Mouse (Mus musculus): ENCODE data around the gene Ski.

Gene Ski

DNA sequence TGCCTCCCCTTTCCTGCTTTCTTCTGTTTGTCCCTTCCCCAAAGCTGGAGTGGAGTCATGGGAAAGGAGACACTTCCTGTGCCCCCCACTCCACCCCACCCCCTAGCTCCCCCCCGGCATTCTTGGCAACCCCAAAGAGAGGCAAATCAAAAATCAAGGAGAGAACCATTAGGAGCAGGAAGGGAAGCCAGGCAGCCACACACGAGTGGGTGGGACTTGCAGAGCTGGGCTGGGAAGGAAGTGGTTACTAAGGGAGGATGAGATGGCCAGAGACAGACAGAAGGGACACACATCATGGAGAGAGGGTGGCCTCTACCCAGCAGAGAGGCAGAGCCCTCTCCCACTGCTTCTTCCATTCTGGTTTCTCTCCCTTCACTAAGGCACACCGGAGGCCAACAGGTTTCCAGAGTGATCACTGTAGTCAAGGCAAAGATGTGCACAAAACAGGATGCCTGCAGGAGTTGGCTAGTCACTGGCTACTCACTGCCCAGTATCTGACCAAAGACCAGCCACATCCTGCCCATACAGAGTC, 43.3 kb downstream of the Ski start:
- POLR2A ChIA-PET = interaction anchor here (0.6 to 9.0 kb wide), 26 partner anchors 8 to 664 kb away, joined by 3 to 135 read pairs (median 4); partner anchors contain the start of genes Faap20 (in 1 of the 4) and Ski (in 1 of the 4)
- CTCF ChIA-PET = interaction anchor here in 3 of 4 experiments (0.6 to 1.2 kb wide), 6 partner anchors 11 to 85 kb away, joined by 3 to 4 read pairs (median 3); partner anchors contain the start of gene Faap20 (in 1 of the 3)

DNA sequence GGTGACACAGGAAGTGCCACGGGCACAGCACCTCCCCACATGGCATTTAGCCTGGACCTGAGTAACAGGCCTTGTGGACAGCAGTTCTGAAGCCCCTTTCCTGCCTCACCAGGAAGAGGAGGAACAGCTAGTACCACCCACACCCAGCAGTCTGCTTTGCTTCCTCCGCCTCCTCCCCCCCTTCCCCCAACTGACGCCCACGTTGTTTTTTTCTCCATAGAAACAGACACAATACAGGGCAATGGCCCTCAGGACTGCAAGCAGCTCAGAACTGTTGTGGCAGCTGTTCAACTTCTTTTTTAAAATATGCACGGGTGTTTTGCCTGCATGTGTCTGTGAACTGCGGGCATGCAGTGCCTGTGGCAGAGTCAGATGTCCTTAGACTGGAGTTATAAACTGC, 44.1 kb downstream of the Ski start:
- POLR2A ChIA-PET = interaction anchor here (0.6 to 9.0 kb wide), 22 partner anchors 9 to 270 kb away, joined by 3 to 135 read pairs (median 4); partner anchors contain the start of gene Ski (in 1 of the 4)

DNA sequence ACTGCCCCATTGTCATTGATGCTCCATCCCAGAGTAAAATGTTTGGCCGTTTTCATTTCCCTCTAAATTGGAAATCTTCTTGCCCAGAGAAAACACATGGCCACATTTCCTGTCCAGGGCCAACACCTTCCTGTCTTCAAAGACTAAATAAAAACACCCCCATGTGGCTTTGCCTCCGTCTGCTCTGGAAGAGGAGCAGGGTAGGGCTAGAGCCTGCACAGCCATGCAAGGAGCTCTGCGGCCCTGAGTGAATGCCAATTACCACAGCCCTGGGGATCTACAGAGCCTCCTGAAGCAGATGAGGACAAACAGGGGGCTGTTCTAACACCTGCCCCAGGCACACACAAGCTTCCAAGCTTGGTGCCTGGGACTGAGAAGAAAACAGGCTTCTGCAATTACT, 46.2 kb downstream of the Ski start:
- POLR2A ChIA-PET = interaction anchor here in 3 of 4 experiments (0.7 to 9.0 kb wide), 15 partner anchors 9 to 90 kb away, joined by 3 to 135 read pairs (median 5); partner anchors contain the start of genes Ski (in 2 of the 3), Morn1 (in 1 of the 3) and Rer1 (in 1 of the 3)

More for the DNA sequence above, 44.1 kb downstream of the Ski start:
- CTCF ChIA-PET = interaction anchor here in 2 of 4 experiments (0.6 to 1.2 kb wide), 4 partner anchors 16 to 84 kb away, joined by 3 to 4 read pairs (median 4); partner anchors contain the start of gene Faap20 (in 1 of the 2)

DNA sequence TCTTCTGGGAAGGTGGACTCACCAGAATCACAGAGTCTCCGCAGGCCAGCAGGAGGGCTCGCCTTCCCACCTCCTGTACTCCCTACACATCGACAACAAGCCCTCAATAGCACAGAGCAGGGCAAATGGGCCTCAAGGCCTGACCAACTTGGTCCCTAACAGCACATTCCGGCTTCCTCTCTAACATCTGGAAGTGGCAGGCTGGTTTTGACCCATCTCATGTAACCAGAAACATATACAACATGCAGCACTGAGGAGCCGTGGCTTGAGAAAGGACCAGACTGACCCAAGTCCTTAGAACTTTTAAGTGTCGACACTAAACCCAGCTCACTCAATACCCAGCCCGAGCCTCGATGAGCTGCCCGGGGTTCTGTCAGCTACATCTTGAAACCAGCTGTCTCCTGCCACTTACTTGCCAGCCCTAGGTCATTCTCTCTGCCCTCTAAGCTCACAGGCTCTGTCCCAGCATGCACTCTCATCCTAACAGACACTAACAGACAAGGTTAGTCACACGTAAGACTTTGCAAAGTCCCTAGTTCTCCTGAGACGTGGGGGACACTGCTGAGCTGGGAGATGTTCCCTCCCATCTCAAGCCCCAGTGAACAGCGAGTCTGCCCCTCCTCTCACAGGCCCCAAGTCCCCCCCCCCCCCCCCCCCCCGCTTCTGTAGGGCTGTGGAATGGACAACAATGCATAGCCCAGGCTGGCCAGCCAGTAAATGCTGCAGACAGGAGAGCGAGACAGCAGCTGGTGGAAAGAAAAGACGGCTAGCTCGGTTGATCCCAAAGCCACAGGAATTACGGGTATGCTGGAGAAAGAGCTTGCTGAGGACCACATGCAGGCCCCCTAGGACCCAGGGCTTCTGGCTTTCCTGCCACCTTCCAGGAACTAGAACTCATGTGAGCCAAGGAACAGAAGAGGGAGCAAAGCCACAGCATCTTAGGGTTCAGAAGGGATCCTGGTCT, 48.3 kb downstream of the Ski start:
- POLR2A ChIA-PET = interaction anchor here (0.6 to 9.0 kb wide), 51 partner anchors 9 to 529 kb away, joined by 3 to 135 read pairs (median 4); partner anchors contain the start of genes Ski (in 2 of the 4) and Hes5 (in 1 of the 4)
- CTCF ChIA-PET = interaction anchor here (0.5 to 2.8 kb wide), 11 partner anchors 10 to 1411 kb away, joined by 3 to 12 read pairs (median 5); partner anchors contain the start of gene Faap20 (in 3 of the 4)

More for the DNA sequence above, 46.2 kb downstream of the Ski start:
- CTCF ChIA-PET = interaction anchor here in 1 of 4 experiments (1.1 to 1.9 kb wide), 2 partner anchors 12 to 302 kb away, joined by 3 to 5 read pairs; no protein-coding TSS in a partner anchor

DNA sequence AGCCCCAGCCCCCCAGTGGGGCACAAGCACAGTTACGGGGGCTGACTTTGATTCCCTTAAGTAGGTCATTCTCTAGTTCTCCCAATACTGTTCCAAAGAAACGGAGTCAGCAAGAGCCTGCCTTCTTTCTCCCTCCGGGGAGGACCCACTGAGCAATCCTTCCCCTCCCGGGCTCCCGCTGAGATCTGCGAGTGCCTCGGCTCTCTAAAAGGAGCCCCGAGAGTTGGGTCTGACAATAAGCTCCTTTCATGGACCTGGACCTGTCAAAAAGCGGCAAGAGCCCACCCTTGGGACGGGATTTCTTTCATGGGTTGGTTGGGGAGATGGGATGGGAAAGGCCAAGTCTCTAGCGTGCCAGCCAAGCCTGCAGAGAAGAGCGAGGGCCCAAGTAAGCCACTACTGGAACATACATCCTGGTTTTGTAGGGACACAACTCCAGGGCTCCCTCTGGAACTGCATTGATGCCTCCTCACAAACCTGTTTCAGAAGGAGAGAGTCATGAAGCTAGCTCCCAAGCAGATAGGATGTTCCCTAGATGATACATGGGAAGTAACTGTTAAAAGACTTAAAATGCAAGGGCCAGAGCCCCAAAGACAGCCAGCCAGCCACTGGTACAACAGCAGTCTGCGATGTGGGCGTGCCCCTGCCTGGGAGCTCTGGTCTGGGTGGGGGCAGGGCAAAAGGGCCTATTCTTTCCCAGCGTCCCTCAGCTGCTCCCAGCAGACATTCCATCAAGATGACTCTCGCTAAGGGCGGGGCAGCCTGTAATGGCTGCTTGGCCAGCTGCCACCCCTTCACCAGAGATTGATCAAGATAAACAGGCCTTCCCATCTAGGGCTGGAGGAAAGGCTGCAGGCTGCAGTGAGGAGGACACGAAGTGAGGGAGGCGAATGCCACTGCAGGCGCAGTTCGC, 49.2 kb downstream of the Ski start:
- POLR2A ChIA-PET = interaction anchor here (0.7 to 9.0 kb wide), 51 partner anchors 10 to 212 kb away, joined by 3 to 135 read pairs (median 4); partner anchors contain the start of genes Ski (in 2 of the 4) and Hes5 (in 1 of the 4)
- CTCF ChIA-PET = interaction anchor here (0.5 to 2.8 kb wide), 10 partner anchors 9 to 1410 kb away, joined by 3 to 12 read pairs (median 5); partner anchors contain the start of gene Faap20 (in 3 of the 4)

DNA sequence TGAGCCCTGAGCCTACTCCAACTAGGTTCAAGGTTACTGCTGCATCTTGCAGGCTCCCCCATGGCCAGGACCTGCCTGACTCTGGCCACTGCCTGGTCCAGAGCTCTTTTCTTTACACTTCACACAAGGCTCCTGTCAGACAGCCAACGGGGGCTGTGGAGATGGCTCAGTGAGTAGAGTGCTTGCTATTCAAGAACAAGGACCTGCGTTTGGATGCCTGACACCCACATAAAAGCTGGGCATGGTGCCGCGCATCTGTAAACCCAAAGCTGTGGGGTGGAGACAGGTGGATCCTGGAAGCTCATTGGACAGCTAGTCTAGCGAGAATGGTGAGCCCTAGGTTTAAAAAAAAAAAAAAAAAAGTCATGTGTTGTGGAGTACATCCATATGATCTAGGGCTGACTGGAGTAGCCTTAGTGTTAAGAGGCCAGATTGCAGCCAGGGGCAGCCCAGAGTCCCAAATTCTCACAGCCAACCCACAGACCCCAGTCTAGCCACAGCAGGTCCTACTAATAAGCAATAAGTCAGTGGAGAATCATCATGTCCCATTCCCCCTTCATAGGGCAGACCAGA, 50.3 kb downstream of the Ski start:
- CTCF ChIA-PET = interaction anchor here in 2 of 4 experiments (2.6 to 2.8 kb wide), 2 partner anchors 8 to 9 kb away, joined by 8 to 12 read pairs; no protein-coding TSS in a partner anchor
- POLR2A ChIA-PET = interaction anchor here (0.5 to 9.0 kb wide), 30 partner anchors 8 to 584 kb away, joined by 3 to 135 read pairs (median 4); partner anchors contain the start of genes Ski (in 2 of the 4) and Prkcz (in 1 of the 4)

DNA sequence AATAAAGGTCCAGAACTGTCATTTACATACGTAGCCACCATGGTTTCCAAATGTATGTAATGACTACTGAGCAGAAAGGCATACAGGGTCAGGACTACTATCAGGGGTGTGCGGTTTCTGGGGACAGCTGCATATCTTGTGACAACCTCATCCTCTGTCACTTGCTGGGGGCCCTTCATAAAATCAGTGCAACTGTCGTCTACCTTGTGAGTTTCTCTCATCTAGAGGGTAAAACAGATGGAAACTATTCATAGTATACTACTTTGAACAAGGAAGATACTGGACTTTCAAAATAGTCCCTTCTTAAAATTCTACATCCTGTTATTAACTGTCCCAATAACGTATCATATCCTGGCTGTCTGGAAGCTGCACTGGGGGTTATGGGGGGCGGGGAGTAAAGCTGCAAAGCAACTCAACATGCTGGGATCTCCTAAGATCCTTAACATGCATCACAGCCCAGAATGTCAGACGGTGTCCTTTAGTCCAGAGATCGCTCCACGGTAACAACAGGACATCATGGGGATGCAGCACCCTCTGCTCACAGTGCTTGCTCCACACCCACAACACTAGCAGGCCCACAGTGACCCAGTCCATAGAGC, 51.7 kb downstream of the Ski start:
- POLR2A ChIA-PET = interaction anchor here in 1 of 4 experiments (6.8 to 9.0 kb wide), 2 partner anchors 15 to 50 kb away, joined by 57 to 135 read pairs; partner anchors contain the start of gene Ski
- CTCF ChIA-PET = interaction anchor here in 1 of 4 experiments (2.8 kb wide), 1 partner anchor 8 kb away, joined by 12 read pairs; no protein-coding TSS in a partner anchor

DNA sequence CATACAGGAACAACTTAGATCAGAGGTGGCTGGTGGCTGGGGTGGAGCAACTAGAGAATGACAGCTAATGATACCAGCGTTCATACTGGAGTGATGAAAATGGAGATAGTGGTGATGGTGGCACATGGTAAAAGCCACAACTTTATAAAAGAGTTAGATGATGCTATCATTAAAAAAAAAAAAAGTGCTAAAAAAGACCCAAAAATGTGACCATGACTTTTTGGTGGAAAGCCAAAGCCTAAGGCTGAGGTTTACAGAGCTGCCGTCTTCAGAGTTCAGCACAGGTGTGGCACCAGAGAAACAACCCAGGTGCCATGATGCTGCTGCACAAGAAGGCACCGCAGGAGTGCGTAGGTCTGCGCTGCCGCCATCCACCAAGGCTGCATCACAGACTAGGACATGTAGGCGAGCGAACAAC, 53.5 kb downstream of the Ski start:
- ChIA-PET POLR2A (interaction anchor here (0.5 to 1.4 kb wide), 9 partner anchors 28 to 433 kb away, joined by 3 to 4 read pairs (median 3); partner anchors contain the start of gene Ski (in 1 of the 4)), CTCF (interaction anchor here in 2 of 4 experiments (0.6 to 0.7 kb wide), 4 partner anchors 81 to 1837 kb away, joined by 3 to 8 read pairs (median 4); partner anchors contain the start of gene Faap20 (in 1 of the 2))

DNA sequence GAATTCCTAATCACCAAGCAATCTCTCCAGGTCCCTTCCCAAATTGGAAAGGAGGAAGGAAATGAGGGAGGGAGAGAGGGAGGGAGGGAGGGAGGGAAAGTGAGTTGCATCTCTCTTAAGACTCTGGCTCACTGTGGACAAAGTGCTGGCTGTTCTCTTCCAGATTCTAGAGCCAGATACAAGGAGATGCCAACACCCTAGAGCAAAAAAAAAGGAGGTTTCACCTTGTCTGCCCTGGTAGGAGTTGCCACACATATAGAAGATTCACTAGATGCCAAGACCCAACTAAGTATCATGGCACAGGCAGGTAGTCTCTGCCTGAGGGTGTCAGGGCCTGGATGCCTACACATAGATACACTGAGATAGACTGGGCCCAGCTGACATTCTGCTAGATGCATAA, 56.5 kb downstream of the Ski start:
- ChIA-PET POLR2A (interaction anchor here in 1 of 4 experiments (1.0 to 1.5 kb wide), 2 partner anchors 9 to 13 kb away, joined by 3 read pairs; no protein-coding TSS in a partner anchor), CTCF (interaction anchor here in 1 of 4 experiments (0.7 kb wide), 1 partner anchor 11 kb away, joined by 3 read pairs; no protein-coding TSS in a partner anchor)

DNA sequence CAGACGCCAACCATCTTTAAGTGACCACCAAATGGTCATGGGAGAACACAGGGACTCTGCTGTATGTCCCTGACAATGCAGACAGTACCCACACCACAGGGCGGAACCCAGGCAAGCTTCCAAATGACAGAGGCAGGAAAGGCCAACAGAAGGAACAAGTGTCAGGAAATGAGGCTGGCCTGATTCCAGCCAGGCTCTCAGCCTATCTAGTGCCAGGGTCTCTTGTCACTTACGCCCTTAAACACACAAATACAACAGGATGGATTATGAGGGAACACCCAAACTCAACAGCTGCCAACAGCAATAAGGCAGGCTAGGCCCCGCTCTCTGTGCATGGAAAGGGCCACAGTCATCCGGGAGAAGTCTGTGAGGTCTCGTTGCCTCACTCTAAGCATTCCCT, 57.8 kb downstream of the Ski start:
- POLR2A ChIA-PET = interaction anchor here in 3 of 4 experiments (0.8 to 6.8 kb wide), 26 partner anchors 7 to 82 kb away, joined by 3 to 114 read pairs (median 14); partner anchors contain the start of gene Ski (in 2 of the 3)
- CTCF ChIA-PET = interaction anchor here in 2 of 4 experiments (1.3 to 2.0 kb wide), 4 partner anchors 9 to 70 kb away, joined by 5 to 8 read pairs (median 6); no protein-coding TSS in a partner anchor

DNA sequence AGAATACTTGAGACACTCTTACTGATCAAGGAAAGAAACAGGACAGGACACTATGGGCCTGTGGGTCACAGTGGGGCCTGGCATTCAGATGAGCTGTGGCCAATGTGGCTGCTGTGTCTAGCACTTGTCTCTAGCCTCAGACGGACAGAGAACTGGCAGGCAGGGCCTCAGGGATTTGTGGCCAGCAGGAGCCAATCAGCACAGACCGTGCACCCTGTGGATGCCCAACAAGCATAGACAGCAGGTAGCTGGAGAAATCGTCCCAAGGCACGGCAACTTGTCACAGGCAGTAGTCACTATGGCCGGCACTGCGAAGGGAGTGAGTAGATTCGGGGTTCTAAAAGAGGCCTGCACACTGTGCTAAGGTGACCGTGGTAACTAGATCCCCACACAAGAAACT, 58.7 kb downstream of the Ski start:
- ChIA-PET CTCF (interaction anchor here (0.6 to 2.0 kb wide), 11 partner anchors 9 to 182 kb away, joined by 3 to 12 read pairs (median 4); no protein-coding TSS in a partner anchor), POLR2A (interaction anchor here (0.5 to 6.8 kb wide), 53 partner anchors 8 to 460 kb away, joined by 3 to 114 read pairs (median 5); partner anchors contain the start of genes Morn1 (in 3 of the 4), Faap20 (in 2 of the 4), Pex10 (in 2 of the 4) and Rer1 (in 2 of the 4))

DNA sequence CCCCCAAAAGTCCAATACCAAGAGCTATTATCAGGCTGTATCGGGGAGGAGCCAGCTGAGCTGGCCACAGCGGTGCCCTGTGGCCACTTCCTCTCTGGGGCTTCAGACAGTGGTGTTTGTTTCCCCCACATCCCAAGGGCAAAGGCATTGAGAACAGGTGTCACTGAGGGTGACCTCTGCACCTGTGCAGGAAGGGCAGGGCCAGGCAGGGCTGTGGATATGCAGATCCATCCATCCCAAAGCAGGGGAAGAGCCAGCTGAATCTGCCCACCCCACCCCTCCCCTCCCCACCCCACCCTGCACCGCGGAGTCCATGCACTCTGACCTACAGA, 59.1 kb downstream of the Ski start:
- ChIA-PET POLR2A (interaction anchor here in 3 of 4 experiments (0.6 to 6.8 kb wide), 57 partner anchors 9 to 461 kb away, joined by 3 to 114 read pairs (median 5); partner anchors contain the start of genes Morn1 (in 3 of the 3), Faap20 (in 2 of the 3), Pex10 (in 2 of the 3) and Rer1 (in 2 of the 3)), CTCF (interaction anchor here in 3 of 4 experiments (0.6 to 2.0 kb wide), 12 partner anchors 9 to 109 kb away, joined by 3 to 12 read pairs (median 4); partner anchors contain the start of gene Pex10 (in 1 of the 3))

DNA sequence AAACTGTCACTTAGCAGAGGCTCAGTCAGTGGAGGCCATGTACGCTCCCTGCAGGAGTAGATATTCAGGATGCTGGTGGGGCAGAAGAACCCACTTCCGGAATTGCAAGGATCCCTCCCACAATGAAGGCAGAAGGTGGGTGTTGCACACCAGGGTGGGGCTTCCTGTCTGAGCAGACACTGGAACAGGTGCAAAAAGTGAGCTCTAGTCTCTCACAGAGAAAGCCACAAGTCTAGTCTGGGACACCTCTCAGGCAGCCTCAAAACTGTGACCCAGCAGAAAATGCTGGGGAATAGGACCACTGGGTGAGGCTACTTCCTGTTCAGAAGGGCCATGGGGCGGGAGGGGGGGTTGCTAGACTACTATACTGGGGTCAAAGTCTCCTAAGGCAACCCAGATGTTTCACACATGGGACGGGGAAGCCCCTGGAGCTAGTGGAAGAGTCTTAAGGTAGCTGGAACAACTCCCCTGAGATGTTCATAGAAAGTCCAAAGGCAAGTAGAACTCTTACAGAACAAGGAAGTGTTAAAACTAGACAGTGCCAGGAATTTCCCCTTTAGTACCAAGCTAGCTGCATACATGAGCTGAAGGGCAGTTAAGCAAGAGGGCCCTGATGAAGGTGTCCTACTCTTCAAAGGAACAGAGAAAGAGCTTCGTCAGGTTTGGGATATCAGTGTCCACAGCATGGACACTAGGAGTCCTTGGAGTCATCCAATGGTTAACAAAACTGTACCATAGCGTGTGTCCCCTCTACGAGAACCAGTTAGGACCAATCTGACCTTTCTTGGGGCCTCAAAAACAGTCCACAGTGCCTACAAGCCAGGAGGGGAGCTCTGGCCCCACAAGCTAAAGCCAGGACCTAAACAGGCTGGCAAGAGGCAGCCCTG, 59.7 kb downstream of the Ski start:
- POLR2A ChIA-PET = interaction anchor here (0.5 to 6.8 kb wide), 58 partner anchors 9 to 461 kb away, joined by 3 to 114 read pairs (median 5); partner anchors contain the start of genes Morn1 (in 3 of the 4), Faap20 (in 2 of the 4), Pex10 (in 2 of the 4) and Rer1 (in 2 of the 4)
- CTCF ChIA-PET = interaction anchor here in 2 of 4 experiments (0.6 to 2.0 kb wide), 8 partner anchors 10 to 108 kb away, joined by 3 to 12 read pairs (median 4); partner anchors contain the start of gene Pex10 (in 1 of the 2)

DNA sequence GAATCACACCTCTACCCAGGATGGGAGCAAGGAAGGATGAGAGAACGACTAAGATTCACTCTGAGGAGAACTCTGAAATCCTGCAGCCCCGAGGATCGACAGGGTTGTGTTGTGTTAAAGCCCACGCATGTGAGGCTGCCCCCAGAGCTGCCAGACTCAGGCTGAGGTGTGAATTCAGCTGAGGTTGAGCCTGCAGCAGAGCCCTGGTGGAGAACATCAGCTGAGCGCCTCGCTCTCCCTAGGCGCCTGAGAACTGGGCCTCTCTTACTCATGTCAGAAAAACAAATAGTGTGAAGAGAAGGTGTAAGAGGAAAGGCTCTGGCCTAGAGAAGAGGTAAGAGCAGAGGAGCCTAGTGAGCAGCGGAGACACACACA, 63.9 kb downstream of the Ski start:
- CTCF ChIA-PET = interaction anchor here in 1 of 4 experiments (1.1 kb wide), 1 partner anchor 151 kb away, joined by 3 read pairs; no protein-coding TSS in a partner anchor
- POLR2A ChIA-PET = interaction anchor here in 2 of 4 experiments (0.9 to 6.8 kb wide), 10 partner anchors 10 to 78 kb away, joined by 3 to 108 read pairs (median 4); partner anchors contain the start of gene Ski (in 1 of the 2)

All from embryonic stem cell, embryonic (primary cell).